Mouse (Mus musculus): ENCODE measurements around the gene Map4.

- TF ChIP-seq POLR2A (IDR thresholded peaks at IDR 0.05; ENCODE audit: borderline replicate concordance, extremely low read depth, insufficient read depth, insufficient read length, poor library complexity, severe bottlenecking): no peak
- TF ChIP-seq CTCF (IDR thresholded peaks at IDR 0.05; ENCODE audit: borderline replicate concordance, extremely low read depth, insufficient read depth, insufficient read length): no peak
These were observed 28.3 kb downstream of the Map4 start for GRCm38 (mm10) chr9:109959456-109960150.
